Mouse (Mus musculus) heart, adult 2 months (tissue): Measurements from ENCODE around the gene Med15. TPM values are rescaled to one million over a fixed set of nuclear protein-coding genes. Genes with fewer than 3 reads are reported as not detected.

Experiments used
- DNase-seq, 2 experiments: peaks; one replicate each; pipeline ENCODE4 v3.0.0; 2021
- H3K27ac ChIP-seq: fragments of 200-600 bp; 2 replicates; pipeline ENCODE4 v1.8.1; 2022
- H3K27me3 ChIP-seq: fragments of 200-500 bp; 2 replicates; pipeline ENCODE4 v1.6.1; 2012; ENCODE audit warnings: mild to moderate bottlenecking, low read length, inconsistent platforms, mixed read lengths; ENCODE audit not compliant: control insufficient read depth, insufficient read depth
- H3K36me3 ChIP-seq: fragments of 200-500 bp; 2 replicates; pipeline ENCODE4 v1.6.1; 2012; ENCODE audit warnings: low read length, inconsistent platforms; ENCODE audit not compliant: control insufficient read depth, insufficient read depth
- H3K4me1 ChIP-seq: fragments of 200-500 bp; 2 replicates; pipeline ENCODE4 v1.6.1; 2011; ENCODE audit warnings: low read length; ENCODE audit not compliant: control insufficient read depth, insufficient read depth
- H3K4me3 ChIP-seq: fragments of 200-600 bp; 2 replicates; pipeline ENCODE4 v1.8.1; 2022
- H3K79me2 ChIP-seq: fragments of 200-500 bp; replicated peaks from 2 replicates; pipeline ENCODE4 v1.6.1; 2012; ENCODE audit warnings: mild to moderate bottlenecking, inconsistent platforms, low read length, moderate library complexity, mixed read lengths; ENCODE audit not compliant: control insufficient read depth, insufficient read depth
- H3K9ac ChIP-seq: fragments of 200-500 bp; 2 replicates; pipeline ENCODE4 v1.6.1; 2012; ENCODE audit warnings: low read depth, mild to moderate bottlenecking, control low read depth, inconsistent platforms, low read length, mixed read lengths
- CTCF ChIP-seq: fragments of 200-600 bp; IDR thresholded peaks from 2 replicates; pipeline ENCODE4 v1.8.1; 2022; ENCODE audit warnings: antibody characterized with exemption, mild to moderate bottlenecking, moderate library complexity
- EP300 ChIP-seq: fragments of 200-500 bp; IDR thresholded peaks from 2 replicates; pipeline ENCODE4 v1.6.1; 2011; ENCODE audit warnings: low read depth, low read length, control low read depth; ENCODE audit not compliant: insufficient read depth
- POLR2A ChIP-seq: fragments of 200-500 bp; IDR thresholded peaks from 2 replicates; pipeline ENCODE4 v1.6.1; 2011; ENCODE audit warnings: mild to moderate bottlenecking, low read depth, low read length, control low read depth; ENCODE audit not compliant: insufficient read depth
- WGBS: fragments of 180-500 bp; shearing (Covaris S2); methylation state at CpG from one replicate; pipeline ENCODE4 v1.1.7; 2018; 5-methylcytosine and 5-hydroxymethylcytosine counted together
- intact Hi-C: fragments of 180-260 bp; cut with DNase I; formaldehyde crosslinking; loops from one replicate; pipeline ENCODE4 v1.15.1; 2025
- polyA plus RNA-seq: library from polyadenylated mRNA; depleted of rRNA; stranded (reverse); fragments of >200 nt; gene quantifications from 2 replicates; pipeline ENCODE4 v1.2.3, GENCODE M21; 2012
- total RNA-seq, 2 experiments: library from RNA; stranded (reverse); gene quantifications; 2 replicates each; pipeline ENCODE4 v1.2.3; 2021

Med15 gene
- total and polyA plus RNA-seq, 3 experiments: 21.5 to 44.3 (median 24.9) TPM

- Histone ChIP-seq H3K27ac (no peak overlapping the region), H3K9ac (no peak overlapping the region), H3K27me3 (no peaks in the 10 kb centered on the region), H3K4me1 (no peaks in the 10 kb centered on the region), H3K36me3 (no peaks in the 10 kb centered on the region), H3K79me2 (no peaks in the 10 kb centered on the region), H3K4me3 (no peak overlapping the region)
- TF ChIP-seq EP300 (no peak), CTCF (no peak), POLR2A (no peak)
- intact Hi-C loops: no loop called here
- 76% methylated on average over 4 of the region's 4 CpGs for whole genome bisulfite sequencing
- DNase-seq: no peak
Measured at GRCm38 (mm10) chr16:17652607-17653006, 80.1 kb downstream of the Med15 start.

GRCm38 (mm10) chr16:17650711-17651110, 82.0 kb downstream of the Med15 start:
- no peaks in the 10 kb centered on the region for H3K27me3 ChIP-seq
- TF ChIP-seq CTCF (no peak), EP300 (no peak), POLR2A (no peak)
- DNase-seq: no peak
- H3K79me2 ChIP-seq: no peaks in the 10 kb centered on the region
- intact Hi-C loops: no loop called here
- no peaks in the 10 kb centered on the region for H3K36me3 ChIP-seq
- H3K27ac ChIP-seq: no peak overlapping the region
- H3K4me3 ChIP-seq: no peak overlapping the region
- H3K9ac ChIP-seq: no peak overlapping the region
- WGBS: 92% methylated on average over 1 of the region's 1 CpGs
- H3K4me1 ChIP-seq: 0 out of 2 replicates have a peak, but pooled peaks cover 2% of the 10 kb centered on the region

DNA sequence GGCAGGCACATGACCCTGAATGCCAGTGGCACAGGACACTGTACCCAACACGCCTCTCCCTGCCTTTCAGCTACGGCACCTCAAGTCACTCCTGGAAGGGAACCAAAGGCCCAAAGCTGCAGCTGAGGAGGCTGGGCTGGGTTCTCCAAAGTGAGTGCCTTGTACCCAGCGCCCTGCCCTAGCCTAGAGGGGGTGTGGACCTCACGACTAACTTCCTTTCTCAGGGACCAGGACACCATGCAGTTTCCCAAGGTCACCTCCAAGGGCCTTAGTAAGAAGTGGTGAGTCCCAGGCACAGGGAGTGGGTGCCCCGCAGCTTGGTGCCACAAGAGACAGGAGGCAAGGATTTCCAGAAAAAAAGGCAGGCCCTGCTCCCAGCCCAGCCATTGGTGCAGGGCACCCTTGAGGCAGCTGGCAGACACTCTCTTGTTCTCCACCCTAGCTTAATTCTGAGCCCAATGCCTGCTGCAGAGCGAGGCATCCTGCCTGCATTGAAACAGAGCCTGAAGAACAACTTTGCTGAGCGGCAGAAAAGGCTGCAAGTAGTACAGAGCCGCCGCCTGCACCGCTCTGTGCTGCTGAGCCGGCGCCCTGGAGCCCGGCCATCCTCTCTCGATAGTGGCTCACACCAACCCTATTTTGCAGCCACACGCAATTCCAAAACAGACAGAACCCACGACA, 82.6 kb downstream of the Med15 start:
- TF ChIP-seq POLR2A (no peak), EP300 (no peak), CTCF (no peak)
- Histone ChIP-seq H3K9ac (no peak overlapping the region), H3K27me3 (no peaks in the 10 kb centered on the region), H3K79me2 (no peaks in the 10 kb centered on the region), H3K27ac (no peak overlapping the region), H3K36me3 (no peaks in the 10 kb centered on the region), H3K4me3 (no peak overlapping the region), H3K4me1 (0 out of 2 replicates have a peak, but pooled peaks cover 2% of the 10 kb centered on the region)
- no peak for DNase-seq
- 89% methylated on average over 16 of the region's 16 CpGs for WGBS
- intact Hi-C loops: no loop called here

DNA sequence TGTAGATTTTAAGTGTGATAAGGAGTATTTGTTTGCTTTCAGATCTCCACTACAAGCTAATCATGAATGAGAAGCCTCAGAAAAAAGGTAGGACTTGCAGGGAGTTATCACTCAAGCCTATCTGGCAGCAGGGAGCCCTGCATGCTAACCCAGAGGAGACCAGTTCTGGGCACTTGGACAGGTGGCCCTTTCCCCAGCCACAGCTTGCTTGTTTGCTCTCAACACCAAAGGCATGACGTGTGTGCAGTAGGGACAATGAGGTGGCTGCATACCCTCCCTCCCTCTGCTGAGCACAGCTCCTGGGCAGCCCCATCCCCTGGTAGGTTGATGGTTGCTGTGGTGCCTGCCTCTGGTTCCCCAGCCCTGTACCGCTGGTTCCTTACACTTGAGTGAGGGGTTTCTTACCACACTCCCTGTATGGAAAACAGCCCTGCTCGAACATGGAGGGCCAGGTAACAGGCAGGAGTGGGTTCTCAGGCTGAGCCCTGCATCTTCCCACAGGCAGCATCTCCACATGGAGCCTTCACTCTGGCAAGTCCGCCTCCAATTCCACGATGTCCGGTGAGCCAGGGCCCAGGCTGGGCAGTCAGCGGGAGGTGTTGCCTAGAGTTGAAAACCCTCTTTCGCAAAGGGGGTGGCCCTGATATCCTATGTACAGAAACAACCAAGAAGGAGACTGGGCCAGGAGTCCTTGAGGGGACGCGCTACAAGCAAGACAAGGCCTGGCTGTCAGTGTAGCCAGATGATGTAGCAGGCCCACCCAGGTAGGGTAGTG, 84.9 kb downstream of the Med15 start:
- no peak overlapping the region for H3K4me3 ChIP-seq
- intact Hi-C loops: no loop called here
- H3K79me2 ChIP-seq: no peaks in the 10 kb centered on the region
- no peak overlapping the region for H3K27ac ChIP-seq
- H3K36me3 ChIP-seq: no peaks in the 10 kb centered on the region
- no peaks in the 10 kb centered on the region for H3K27me3 ChIP-seq
- TF ChIP-seq POLR2A (no peak), CTCF (no peak), EP300 (no peak)
- H3K9ac ChIP-seq: no peak overlapping the region
- no peak for DNase-seq
- 0 out of 2 replicates have a peak, but pooled peaks cover 2% of the 10 kb centered on the region for H3K4me1 ChIP-seq
- 89% methylated on average over 10 of the region's 10 CpGs for WGBS

DNA sequence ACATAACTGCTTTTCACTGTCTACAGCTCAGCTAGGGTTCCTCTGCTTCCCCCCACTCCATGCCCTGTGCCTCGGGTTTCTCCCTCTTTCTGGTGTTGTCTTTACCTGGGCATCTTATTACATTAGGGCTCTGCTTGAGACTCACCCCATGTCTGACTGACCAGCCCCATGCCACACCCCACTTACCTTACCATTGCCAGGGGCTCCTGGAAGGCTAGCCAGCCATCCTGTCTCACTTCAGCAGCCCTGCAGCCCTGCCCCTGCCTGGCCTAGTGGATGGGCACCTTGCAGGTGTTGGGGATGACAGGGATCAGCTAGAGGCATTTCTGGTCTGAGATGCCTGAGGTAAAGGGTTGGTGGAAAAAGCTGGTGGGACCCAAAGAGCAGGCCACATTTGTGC, 85.5 kb downstream of the Med15 start:
- H3K79me2 ChIP-seq: no peaks in the 10 kb centered on the region
- WGBS: 70% methylated on average over 1 of the region's 1 CpGs
- intact Hi-C loops: no loop called here
- H3K4me3 ChIP-seq: no peak overlapping the region
- H3K27ac ChIP-seq: no peak overlapping the region
- TF ChIP-seq POLR2A: no peak
- no peak for TF ChIP-seq EP300
- TF ChIP-seq CTCF: no peak
- H3K4me1 ChIP-seq: 0 out of 2 replicates have a peak, but pooled peaks cover 2% of the 10 kb centered on the region
- no peak for DNase-seq
- H3K36me3 ChIP-seq: no peaks in the 10 kb centered on the region
- no peaks in the 10 kb centered on the region for H3K27me3 ChIP-seq
- H3K9ac ChIP-seq: no peak overlapping the region
